Mouse (Mus musculus) cerebellum, postnatal 10 days (tissue): ENCODE measurements around the gene Vwa7.

ENCODE experiments used
- DNase-seq, 2 experiments: peaks; one replicate each; pipeline ENCODE4 v3.0.0; 2021; ENCODE audit warnings: mixed read lengths in 2 of 2

Vwa7 gene

DNA sequence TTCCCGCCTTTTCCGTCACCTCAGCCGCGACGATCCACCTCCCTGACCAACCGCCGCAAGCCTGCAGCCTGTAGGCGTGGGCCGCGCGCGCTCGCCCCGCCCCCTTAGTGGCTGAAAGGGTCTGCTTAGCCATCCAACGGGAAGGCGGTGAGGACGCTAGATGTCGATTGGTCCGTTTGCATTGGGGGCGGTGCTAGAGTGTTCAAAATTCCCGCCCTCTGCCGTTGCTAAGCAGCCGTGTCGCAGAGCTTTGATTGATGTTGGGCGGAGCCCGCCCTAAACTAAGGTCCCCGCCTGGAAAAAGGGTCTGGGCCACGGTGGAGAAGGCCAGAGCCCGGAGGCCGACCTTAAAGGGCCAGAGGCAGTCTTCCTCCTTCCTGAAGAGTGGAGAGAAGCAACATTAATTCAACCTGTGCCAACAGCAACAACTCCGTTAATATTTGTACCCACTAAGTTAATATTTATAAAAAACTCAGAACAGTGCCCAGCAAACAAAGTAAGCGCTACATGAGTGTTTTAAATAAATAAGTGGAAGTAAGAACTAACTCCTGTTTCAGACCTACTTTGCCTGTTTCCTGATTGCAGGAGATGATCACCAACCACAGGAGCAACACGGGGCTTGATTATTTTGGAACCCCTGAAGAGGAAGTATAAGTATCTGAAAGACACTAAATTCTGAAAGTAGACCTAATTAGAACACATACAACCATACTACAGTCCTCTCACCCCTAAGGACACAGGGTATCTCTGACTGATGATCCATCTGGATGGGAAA is 30.5 kb downstream of the Vwa7 start, which contains the start of gene Msh5:
Msh5 (minus strand) TSS at position 65 of the 775 bp plus-strand sequence.
- peak; percentile 99 for DNase-seq

GRCm38 (mm10) chr17:35047688-35048087 is 31.3 kb downstream of the Vwa7 start:
- no peak for DNase-seq

GRCm38 (mm10) chr17:35048149-35048931 is 32.0 kb downstream of the Vwa7 start:
- DNase-seq, result peak; percentile 25 to 41

DNA sequence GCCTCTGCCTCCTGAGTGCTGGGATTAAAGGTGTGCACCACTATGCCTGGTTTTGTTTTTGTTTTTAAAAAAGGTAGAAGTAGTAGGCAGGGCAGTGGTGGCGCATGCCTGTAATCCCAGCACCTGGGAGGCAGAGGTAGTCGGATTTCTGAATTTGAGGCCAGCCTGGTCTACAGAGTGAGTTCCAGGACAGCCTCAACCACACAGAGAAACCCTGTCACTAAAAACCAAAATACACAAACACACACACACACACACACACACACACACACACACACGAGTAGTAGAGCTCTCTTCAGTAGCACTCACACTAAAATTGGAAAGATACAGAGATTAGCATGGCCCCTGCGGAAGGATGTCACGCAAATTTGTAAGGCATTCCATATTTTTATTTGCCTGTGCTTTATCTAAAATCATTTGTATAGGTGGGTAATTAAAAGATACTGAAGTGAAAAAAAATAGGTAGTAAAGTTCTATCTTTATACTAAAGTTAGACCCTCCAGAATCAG is 32.6 kb downstream of the Vwa7 start:
- DNase-seq, result no peak

GRCm38 (mm10) chr17:35049561-35050016 is 33.2 kb downstream of the Vwa7 start, which contains the start of gene Clic1:
TSS of gene Clic1 (plus strand) at chr17:35049966.
- peak; percentile 71 to 78 for DNase-seq

GRCm38 (mm10) chr17:35050126-35050750 is 33.9 kb downstream of the Vwa7 start:
- DNase-seq, result peak; percentile 66 to 75

GRCm38 (mm10) chr17:35051156-35052086 is 35.0 kb downstream of the Vwa7 start:
- DNase-seq, result peak; percentile 89 to 90

- no peak for DNase-seq
Measured at GRCm38 (mm10) chr17:35052271-35052798, 36.0 kb downstream of the Vwa7 start.

- no peak for DNase-seq
Measured at GRCm38 (mm10) chr17:35055691-35056495, 39.5 kb downstream of the Vwa7 start.

GRCm38 (mm10) chr17:35057090-35057489 is 40.7 kb downstream of the Vwa7 start:
- DNase-seq, result no peak

GRCm38 (mm10) chr17:35058316-35058715 is 41.9 kb downstream of the Vwa7 start:
- DNase-seq, result peak in 1 of 2 experiments; percentile 27

GRCm38 (mm10) chr17:35058911-35059892 is 42.8 kb downstream of the Vwa7 start, which contains the start of gene Ddah2:
TSS of gene Ddah2 (plus strand) at chr17:35059035.
- DNase-seq, result peak; percentile 97 to 98

DNA sequence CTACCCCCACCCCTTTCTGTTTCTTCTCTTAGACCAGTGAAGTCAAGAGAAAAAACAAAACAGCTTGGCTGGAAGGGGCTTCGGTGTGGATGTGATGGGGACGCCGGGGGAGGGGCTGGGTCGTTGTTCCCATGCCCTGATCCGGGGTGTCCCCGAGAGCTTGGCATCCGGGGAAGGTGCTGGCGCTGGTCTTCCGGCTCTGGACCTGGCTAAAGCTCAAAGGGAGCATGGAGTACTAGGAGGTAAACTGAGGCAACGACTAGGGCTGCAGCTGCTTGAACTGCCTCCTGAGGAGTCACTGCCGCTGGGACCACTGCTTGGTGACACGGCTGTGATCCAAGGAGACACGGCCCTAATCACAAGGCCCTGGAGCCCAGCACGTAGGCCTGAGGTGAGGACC is 43.7 kb downstream of the Vwa7 start:
- DNase-seq, result peak in 1 of 2 experiments; percentile 54

GRCm38 (mm10) chr17:35060737-35061297 is 44.4 kb downstream of the Vwa7 start:
- peak; percentile 51 to 63 for DNase-seq

GRCm38 (mm10) chr17:35061299-35061698 is 44.9 kb downstream of the Vwa7 start:
- no peak for DNase-seq

- peak; percentile 82 to 88 for DNase-seq
Measured at GRCm38 (mm10) chr17:35063466-35063865, 47.1 kb downstream of the Vwa7 start.

GRCm38 (mm10) chr17:35064378-35064877 is 48.0 kb downstream of the Vwa7 start:
- DNase-seq, result peak; percentile 82 to 85
